Mouse (Mus musculus): ENCODE data around the gene Xlr5c. TPM values are rescaled to one million over a fixed set of nuclear protein-coding genes. Genes with fewer than 3 reads are reported as not detected.

Gene Xlr5c
- not detected in 2 replicates for polyA plus RNA-seq (2021; fragmentation: Nextera tagmentation)
- long read RNA-seq, experiment 1 = 0 reads
- long read RNA-seq, experiment 2 = 0 reads

GRCm38 (mm10) chrX:73292876-73293275, at the start of gene Xlr5c, which contains the start of gene Xlr5a:
TSS of gene Xlr5c (minus strand) at chrX:73292976.
TSS of gene Xlr5a (minus strand) at chrX:73292976.

DNA sequence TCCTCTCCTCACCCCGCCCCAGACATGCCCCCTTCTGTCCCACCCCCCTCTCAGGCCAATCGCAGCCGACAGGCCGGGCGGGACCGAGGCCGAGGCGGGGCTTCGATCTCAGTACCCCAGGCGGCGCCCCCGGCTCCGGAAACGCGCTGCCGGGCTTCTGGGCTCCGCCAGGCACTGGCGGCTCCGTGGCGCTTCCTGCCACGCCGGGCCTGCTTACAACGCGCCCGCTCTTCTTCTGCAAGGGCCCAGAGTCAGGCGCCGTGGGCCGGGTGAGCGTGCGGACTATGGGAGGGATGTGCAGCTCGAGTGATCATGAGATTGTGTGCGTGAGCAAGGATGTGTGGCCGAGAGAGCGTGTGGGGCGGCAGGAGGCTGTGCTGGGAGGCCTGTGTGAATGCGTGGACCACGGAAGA, 49.7 kb upstream of the Xlr5c start, which contains the start of gene Zfp275:
Gene Zfp275, plus strand, starts transcription at position 139 of the 413 bp plus-strand sequence.

GRCm38 (mm10) chrX:73336740-73337139, 44.0 kb upstream of the Xlr5c start, which contains the start of gene Gm45015:
TSS of gene Gm45015 (minus strand) at chrX:73336840.

DNA sequence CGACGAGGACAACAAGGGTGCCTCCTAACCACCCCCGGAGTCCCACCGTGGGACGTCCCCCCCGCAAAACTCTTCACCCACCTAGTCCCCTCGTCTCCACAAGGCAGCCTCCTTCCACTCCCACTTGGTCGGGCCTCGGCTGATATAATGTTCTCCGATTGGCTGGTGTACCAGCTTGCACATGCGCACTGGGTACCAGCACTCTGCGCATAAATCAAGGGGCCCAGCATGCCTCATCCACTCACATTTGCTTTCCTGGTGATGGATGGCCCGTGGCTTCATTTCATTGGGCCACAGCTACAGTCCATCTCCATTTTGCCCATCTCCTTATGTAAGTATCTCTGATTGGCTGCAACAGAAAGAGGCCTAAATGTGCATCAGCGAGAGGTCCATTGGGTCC, 27.5 kb downstream of the Xlr5c start, which contains the start of gene Xlr3c:
Gene Xlr3c, minus strand, starts transcription at position 121 of the 400 bp plus-strand sequence.

DNA sequence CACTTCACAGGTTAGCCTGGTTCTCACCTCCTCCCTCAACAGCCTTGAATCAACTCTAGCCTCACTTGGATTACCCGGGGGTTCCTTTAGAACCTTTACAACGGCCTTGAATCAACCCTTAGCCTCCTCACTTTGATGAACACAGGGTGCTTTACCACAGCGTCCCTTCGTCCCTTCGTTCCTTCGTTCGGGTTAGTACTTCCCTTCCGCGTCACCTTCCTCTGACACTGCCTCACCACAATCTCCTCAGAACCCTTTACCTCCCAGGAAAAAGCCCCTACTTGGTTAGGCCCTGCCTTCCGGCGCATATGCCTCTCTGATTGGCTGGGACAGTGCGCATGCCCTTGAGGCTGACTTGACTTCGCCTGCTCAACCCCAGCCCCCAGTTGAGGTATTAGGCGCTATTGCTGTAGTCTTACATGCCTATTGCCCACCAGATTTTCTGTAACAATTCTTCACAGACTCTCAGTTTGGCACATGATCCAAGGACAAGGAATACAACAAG, 49.9 kb downstream of the Xlr5c start, which contains the start of gene Xlr4c:
Gene Xlr4c, minus strand, starts transcription at position 310 of the 505 bp plus-strand sequence.

Other genes starting within 250 kb of the Xlr5c start
- 0.68 and 1.0 TPM in 2 replicates for gene Pnma3, start 228.2 kb downstream of the Xlr5c start, polyA plus RNA-seq (2021; fragmentation: Nextera tagmentation)
- gene Xlr4a, start 210.5 kb downstream of the Xlr5c start, polyA plus RNA-seq (2021; fragmentation: Nextera tagmentation) = 0.18 TPM in 1 of 2 replicates, not detected in the other
- gene Xlr3a, start 195.9 kb downstream of the Xlr5c start, polyA plus RNA-seq (2021; fragmentation: Nextera tagmentation) = 0.53 and 1.8 TPM in 2 replicates
- gene Gm14685, start 175.9 kb downstream of the Xlr5c start, polyA plus RNA-seq (2021; fragmentation: Nextera tagmentation) = 0.52 and 0.60 TPM in 2 replicates
- gene Xlr5b, start 144.2 kb downstream of the Xlr5c start, polyA plus RNA-seq (2021; fragmentation: Nextera tagmentation) = not detected in 2 replicates
- 0.19 and 0.33 TPM in 2 replicates for gene DXBay18, start 143.5 kb downstream of the Xlr5c start, polyA plus RNA-seq (2021; fragmentation: Nextera tagmentation)
- gene Spin2d, start 116.0 kb downstream of the Xlr5c start, polyA plus RNA-seq (2021; fragmentation: Nextera tagmentation) = not detected in 2 replicates
- gene Xlr3b, start 100.8 kb downstream of the Xlr5c start, polyA plus RNA-seq (2021; fragmentation: Nextera tagmentation) = 0.65 and 1.9 TPM in 2 replicates
- 0.23 TPM in 1 of 2 replicates, not detected in the other for gene Xlr4b, start 78.6 kb downstream of the Xlr5c start, polyA plus RNA-seq (2021; fragmentation: Nextera tagmentation)
- gene F8a, start 64.7 kb downstream of the Xlr5c start, polyA plus RNA-seq (2021; fragmentation: Nextera tagmentation) = 15.0 and 17.2 TPM in 2 replicates
- 0.24 TPM in 1 of 2 replicates, not detected in the other for gene Xlr4c, start 49.8 kb downstream of the Xlr5c start, polyA plus RNA-seq (2021; fragmentation: Nextera tagmentation)
- not detected in 2 replicates for gene Xlr3c, start 27.6 kb downstream of the Xlr5c start, polyA plus RNA-seq (2021; fragmentation: Nextera tagmentation)
- not detected in 2 replicates for gene Xlr5a, start within 50 bp of the Xlr5c start, polyA plus RNA-seq (2021; fragmentation: Nextera tagmentation)
- gene Gm45015, start 43.9 kb upstream of the Xlr5c start, polyA plus RNA-seq (2021; fragmentation: Nextera tagmentation) = not detected in 2 replicates
- 2.7 and 3.2 TPM in 2 replicates for gene Zfp275, start 49.6 kb upstream of the Xlr5c start, polyA plus RNA-seq (2021; fragmentation: Nextera tagmentation)
- not detected in 2 replicates for gene Gm18336, start 105.8 kb upstream of the Xlr5c start, polyA plus RNA-seq (2021; fragmentation: Nextera tagmentation)
- 0.62 and 0.69 TPM in 2 replicates for gene Zfp92, start 118.1 kb upstream of the Xlr5c start, polyA plus RNA-seq (2021; fragmentation: Nextera tagmentation)
- gene Trex2, start 142.4 kb upstream of the Xlr5c start, polyA plus RNA-seq (2021; fragmentation: Nextera tagmentation) = not detected in 2 replicates
- 15.1 and 16.3 TPM in 2 replicates for gene Haus7, start 166.1 kb upstream of the Xlr5c start, polyA plus RNA-seq (2021; fragmentation: Nextera tagmentation)
- gene Bgn, start 190.6 kb upstream of the Xlr5c start, polyA plus RNA-seq (2021; fragmentation: Nextera tagmentation) = 23.7 and 24.2 TPM in 2 replicates
- gene Atp2b3, start 210.1 kb upstream of the Xlr5c start, polyA plus RNA-seq (2021; fragmentation: Nextera tagmentation) = 25.1 and 27.2 TPM in 2 replicates

Measured in layer of hippocampus, adult 6 months (tissue).